Mouse (Mus musculus) CD4-positive, CD25-positive, alpha-beta regulatory T cell, adult 9 weeks (primary cell): ENCODE data around the gene Tmem108. TPM values are rescaled to one million over a fixed set of nuclear protein-coding genes. Genes with fewer than 3 reads are reported as not detected.

Source experiments
- polyA plus RNA-seq: library from polyadenylated mRNA; unstranded; fragments of 100-300 nt; shearing (Covaris generic); gene quantifications from one replicate; pipeline ENCODE4 v1.2.1, GENCODE M21; 2017

Tmem108 gene
- 3.1 TPM for polyA plus RNA-seq

GRCm38 (mm10) chr9:103761647-103762084 is at the start of gene Tmem108:
TSS of gene Tmem108 (minus strand) at chr9:103761837.

GRCm38 (mm10) chr9:103480044-103480576 is 281.5 kb downstream of the Tmem108 start, which contains the start of gene Bfsp2:
TSS of gene Bfsp2 (minus strand) at chr9:103480420.

Other genes with a start within 250 kb of the Tmem108 start
- 0.30 TPM for gene Nphp3, start 240.7 kb upstream of the Tmem108 start, polyA plus RNA-seq